Mouse (Mus musculus): ENCODE results near the gene Ncs1. TPM values are rescaled to one million over a fixed set of nuclear protein-coding genes. Genes with fewer than 3 reads are reported as not detected.
A peak's percentile ranks its signal among the peaks of the same experiment; 100 is the strongest.

Ncs1 gene
- polyA plus RNA-seq, 1 experiment from 2014 or later: 29.7 TPM

GRCm38 (mm10) chr2:31299266-31299665 lies 53.6 kb downstream of the Ncs1 start:
- ChIA-PET CTCF (interaction anchor here (0.7 to 1.8 kb wide), 3 partner anchors 10 to 21 kb away, joined by 3 to 8 read pairs (median 3); no protein-coding TSS in a partner anchor), POLR2A (interaction anchor here (0.7 kb wide), 1 partner anchor 79 kb away, joined by 3 read pairs; no protein-coding TSS in a partner anchor)
- no peaks in the 10 kb centered on the region for H3K27me3 ChIP-seq
- no peak for DNase-seq (ENCODE audit: low read depth, low spot score)
- in situ Hi-C loops (cut with MboI; ENCODE audit: low pct_unique_long_range_greater_than_20kb): loop anchor here (5.0 to 10.0 kb wide), 2 partner anchors 64 to 107 kb away; no protein-coding TSS in a partner anchor
- no peak for TF ChIP-seq CTCF (IDR thresholded peaks at IDR 0.05)
- ATAC-seq: no peak

DNA sequence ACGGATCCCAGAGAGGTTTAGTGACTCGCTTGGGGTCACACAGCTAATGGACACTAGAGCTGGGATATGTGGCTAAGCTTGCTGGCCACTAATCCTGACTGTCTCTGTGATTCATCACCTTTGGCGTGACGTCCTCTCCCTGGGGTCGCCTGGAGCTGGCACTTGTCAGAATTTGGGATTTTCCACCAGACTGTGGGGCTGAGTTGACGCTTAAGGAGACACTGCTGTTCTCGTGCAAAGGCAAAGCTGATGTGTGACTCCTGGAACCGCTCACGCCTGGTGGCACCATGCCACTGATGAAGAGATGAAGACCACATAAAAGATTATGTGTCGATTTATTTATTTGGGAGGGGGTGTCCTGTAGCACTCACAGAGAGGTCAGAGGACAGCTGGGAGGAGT lies 54.4 kb downstream of the Ncs1 start:
- H3K27me3 ChIP-seq: no peaks in the 10 kb centered on the region
- CTCF ChIA-PET: interaction anchor here (0.7 to 1.8 kb wide), 3 partner anchors 8 to 110 kb away, joined by 3 to 8 read pairs (median 6); no protein-coding TSS in a partner anchor
- no peak for DNase-seq (ENCODE audit: low read depth, low spot score)
- no peak for ATAC-seq
- in situ Hi-C loops (cut with MboI; ENCODE audit: low pct_unique_long_range_greater_than_20kb): loop anchor here (5.0 to 10.0 kb wide), 2 partner anchors 65 to 108 kb away; no protein-coding TSS in a partner anchor
- no peak for TF ChIP-seq CTCF (IDR thresholded peaks at IDR 0.05)
- POLR2A ChIA-PET: no interaction called here

GRCm38 (mm10) chr2:31303177-31303576 lies 57.6 kb downstream of the Ncs1 start:
- in situ Hi-C loops (cut with MboI; ENCODE audit: low pct_unique_long_range_greater_than_20kb): no loop called here
- DNase-seq (ENCODE audit: low read depth, low spot score) (no peak), ATAC-seq (no peak)
- TF ChIP-seq CTCF (IDR thresholded peaks at IDR 0.05): no peak
- no peaks in the 10 kb centered on the region for H3K27me3 ChIP-seq
- ChIA-PET CTCF (no interaction called here), POLR2A (no interaction called here)

GRCm38 (mm10) chr2:31304191-31304590 lies 58.6 kb downstream of the Ncs1 start:
- CTCF ChIA-PET: interaction anchor here (1.0 kb wide), 1 partner anchor 13 kb away, joined by 3 read pairs; no protein-coding TSS in a partner anchor
- TF ChIP-seq CTCF (IDR thresholded peaks at IDR 0.05): no peak
- ATAC-seq: no peak
- in situ Hi-C loops (cut with MboI; ENCODE audit: low pct_unique_long_range_greater_than_20kb): no loop called here
- no peak for DNase-seq (ENCODE audit: low read depth, low spot score)
- H3K27me3 ChIP-seq: no peaks in the 10 kb centered on the region
- POLR2A ChIA-PET: interaction anchor here (0.6 kb wide), 1 partner anchor 267 kb away, joined by 3 read pairs; no protein-coding TSS in a partner anchor

GRCm38 (mm10) chr2:31304801-31305665 lies 59.4 kb downstream of the Ncs1 start:
- TF ChIP-seq CTCF (IDR thresholded peaks at IDR 0.05): no peak
- H3K27me3 ChIP-seq: peaks cover 5% of the 10 kb centered on the region
- no peak for ATAC-seq
- POLR2A ChIA-PET: no interaction called here
- in situ Hi-C loops (cut with MboI; ENCODE audit: low pct_unique_long_range_greater_than_20kb): no loop called here
- DNase-seq (ENCODE audit: low read depth, low spot score): no peak
- CTCF ChIA-PET: no interaction called here

- peaks cover 5% of the 10 kb centered on the region for H3K27me3 ChIP-seq
- CTCF ChIA-PET: no interaction called here
- in situ Hi-C loops (cut with MboI; ENCODE audit: low pct_unique_long_range_greater_than_20kb): no loop called here
- POLR2A ChIA-PET: no interaction called here
- TF ChIP-seq CTCF (IDR thresholded peaks at IDR 0.05): peak; percentile 81
- no peak for ATAC-seq
- DNase-seq (ENCODE audit: low read depth, low spot score): no peak
Observed at GRCm38 (mm10) chr2:31305684-31306083, 60.1 kb downstream of the Ncs1 start.

- CTCF ChIA-PET: no interaction called here
- peaks cover 18% of the 10 kb centered on the region for H3K27me3 ChIP-seq
- DNase-seq (ENCODE audit: low read depth, low spot score) (no peak), ATAC-seq (no peak)
- in situ Hi-C loops (cut with MboI; ENCODE audit: low pct_unique_long_range_greater_than_20kb): no loop called here
- POLR2A ChIA-PET: no interaction called here
- no peak for TF ChIP-seq CTCF (IDR thresholded peaks at IDR 0.05)
Observed at GRCm38 (mm10) chr2:31308257-31308656, 62.6 kb downstream of the Ncs1 start.

GRCm38 (mm10) chr2:31309549-31309948 lies 63.9 kb downstream of the Ncs1 start:
- ChIA-PET CTCF (no interaction called here), POLR2A (interaction anchor here (0.6 kb wide), 1 partner anchor 10 kb away, joined by 3 read pairs; no protein-coding TSS in a partner anchor)
- no peak for TF ChIP-seq CTCF (IDR thresholded peaks at IDR 0.05)
- DNase-seq (ENCODE audit: low read depth, low spot score): no peak
- in situ Hi-C loops (cut with MboI; ENCODE audit: low pct_unique_long_range_greater_than_20kb): no loop called here
- no peak for ATAC-seq
- peaks cover 31% of the 10 kb centered on the region for H3K27me3 ChIP-seq

- in situ Hi-C loops (cut with MboI; ENCODE audit: low pct_unique_long_range_greater_than_20kb): no loop called here
- POLR2A ChIA-PET: no interaction called here
- DNase-seq (ENCODE audit: low read depth, low spot score) (no peak), ATAC-seq (no peak)
- H3K27me3 ChIP-seq: peaks cover 54% of the 10 kb centered on the region
- TF ChIP-seq CTCF (IDR thresholded peaks at IDR 0.05): no peak
- CTCF ChIA-PET: no interaction called here
Observed at GRCm38 (mm10) chr2:31314007-31314465, 68.4 kb downstream of the Ncs1 start, which contains the start of gene Hmcn2. Hmcn2 (plus strand) TSS chr2:31314415.

DNA sequence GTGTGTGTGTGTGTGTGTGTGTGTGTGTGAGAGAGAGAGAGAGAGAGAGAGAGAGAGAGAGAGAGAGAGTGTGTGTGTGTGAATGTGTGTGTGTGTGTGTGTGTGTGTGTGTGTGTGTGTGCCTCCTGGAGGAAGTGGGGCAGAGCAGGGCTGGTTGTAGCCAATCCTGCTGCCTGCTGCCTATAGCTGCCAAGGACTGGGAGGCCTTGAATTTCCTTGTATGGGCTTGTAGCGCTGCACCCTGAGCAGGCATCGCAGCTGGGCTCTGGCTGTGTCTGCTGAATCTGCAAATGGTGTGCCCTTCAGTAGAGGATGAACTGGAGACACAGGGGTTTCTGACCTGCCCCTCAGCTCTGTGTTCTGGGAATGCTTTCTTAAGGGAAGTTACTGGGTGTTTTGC lies 72.5 kb downstream of the Ncs1 start:
- no peak for ATAC-seq
- ChIA-PET CTCF (no interaction called here), POLR2A (no interaction called here)
- no peak for DNase-seq (ENCODE audit: low read depth, low spot score)
- in situ Hi-C loops (cut with MboI; ENCODE audit: low pct_unique_long_range_greater_than_20kb): no loop called here
- no peak for TF ChIP-seq CTCF (IDR thresholded peaks at IDR 0.05)
- peaks cover 45% of the 10 kb centered on the region for H3K27me3 ChIP-seq

GRCm38 (mm10) chr2:31319200-31319599 lies 73.6 kb downstream of the Ncs1 start:
- ATAC-seq: no peak

More at GRCm38 (mm10) chr2:31319200-31319599, 73.6 kb downstream of the Ncs1 start:
- in situ Hi-C loops (cut with MboI; ENCODE audit: low pct_unique_long_range_greater_than_20kb): no loop called here
- TF ChIP-seq CTCF (IDR thresholded peaks at IDR 0.05): no peak
- CTCF ChIA-PET: no interaction called here
- H3K27me3 ChIP-seq: peaks cover 34% of the 10 kb centered on the region
- POLR2A ChIA-PET: interaction anchor here (0.9 kb wide), 1 partner anchor 10 kb away, joined by 3 read pairs; no protein-coding TSS in a partner anchor
- no peak for DNase-seq (ENCODE audit: low read depth, low spot score)
